8 mouse cellular contexts compared by ENCODE assay signal in genomic region chr7:63858571-63859152, GRCm38 (mm10). TPM values are rescaled to one million over a fixed set of nuclear protein-coding genes. Genes with fewer than 3 reads are reported as not detected.
DNase-seq lines count a peak whose midpoint lies in the region; ATAC-seq and TF ChIP-seq lines count a peak whose summit lies in the region.

No protein-coding gene starts in this region.

- TF ChIP-seq POLR2A in liver, adult 2 months (IDR thresholded peaks at IDR 0.05; ENCODE audit: extremely low read depth, insufficient read depth, low read length): peak; percentile 62; the same call in 1 of the 2 replicates

- H3K9me3 ChIP-seq in erythroblast, embryonic 14.5 days (ENCODE audit: control insufficient read depth, low read length): no peaks in the 10 kb centered on the region
- no peaks in the 10 kb centered on the region for H3K9me3 ChIP-seq in heart, embryonic 13.5 days
- H3K9me3 ChIP-seq in kidney, postnatal 0 days (replicated peaks; ENCODE audit: low read length): no peaks in the 10 kb centered on the region

- WGBS in heart, embryonic 13.5 days: 1% methylated on average over 22 of the region's 22 CpGs
- WGBS in kidney, postnatal 0 days: 3% methylated on average over 22 of the region's 22 CpGs
- WGBS in liver, adult 2 months: under 1% methylated on average over 22 of the region's 22 CpGs

- H3K4me1 ChIP-seq in erythroblast, embryonic 14.5 days (ENCODE audit: control insufficient read depth): peaks cover 7% of the 10 kb centered on the region
- H3K4me1 ChIP-seq in heart, embryonic 13.5 days: peaks cover 10% of the 10 kb centered on the region
- H3K4me1 ChIP-seq in kidney, postnatal 0 days (replicated peaks; ENCODE audit: insufficient read depth, low read length): no peaks in the 10 kb centered on the region
- no peaks in the 10 kb centered on the region for H3K4me1 ChIP-seq in liver, adult 2 months (ENCODE audit: control insufficient read depth, insufficient read depth, low read length)

- no peaks in the 10 kb centered on the region for H3K36me3 ChIP-seq in erythroblast, embryonic 14.5 days (ENCODE audit: control insufficient read depth)
- no peaks in the 10 kb centered on the region for H3K36me3 ChIP-seq in heart, embryonic 13.5 days
- H3K36me3 ChIP-seq in kidney, postnatal 0 days (ENCODE audit: insufficient read depth, low read length): no peaks in the 10 kb centered on the region
- no peaks in the 10 kb centered on the region for H3K36me3 ChIP-seq in liver, adult 2 months (ENCODE audit: control insufficient read depth, insufficient read depth, low read length)
- H3K36me3 ChIP-seq in splenic B cell, adult 2 months (ENCODE audit: control insufficient read depth, insufficient read depth, low read length, poor library complexity, severe bottlenecking): no peaks in the 10 kb centered on the region

- peak overlapping the region; percentile 53 for H3K4me3 ChIP-seq in erythroblast, embryonic 14.5 days (replicated peaks)
- H3K4me3 ChIP-seq in heart, embryonic 13.5 days: peak overlapping the region; percentile 52
- peak overlapping the region; percentile 22 for H3K4me3 ChIP-seq in kidney, postnatal 0 days (replicated peaks; ENCODE audit: low read depth, low read length)
- peak overlapping the region; percentile 54 for H3K4me3 ChIP-seq in liver, adult 2 months (ENCODE audit: insufficient read depth, low read depth, low read length)

- no peak for ATAC-seq in cerebellum, adult (ENCODE audit: insufficient number of reproducible peaks, low FRiP score, low TSS enrichment)
- ATAC-seq in heart, embryonic 13.5 days (ENCODE audit: extremely low read depth, insufficient number of reproducible peaks, low FRiP score, low TSS enrichment): no peak; the same call in 1 of the 2 replicates
- ATAC-seq in kidney, postnatal 0 days (replicated peaks; ENCODE audit: low FRiP score, low read depth): peak; percentile 72
- peak; percentile 78 for ATAC-seq in monocyte, adult 5-6 weeks (replicated peaks; ENCODE audit: insufficient number of reproducible peaks, low FRiP score, low TSS enrichment, poor library complexity, severe bottlenecking)

- no peaks in the 10 kb centered on the region for H3K27me3 ChIP-seq in erythroblast, embryonic 14.5 days (ENCODE audit: control insufficient read depth)
- H3K27me3 ChIP-seq in heart, embryonic 13.5 days (replicated peaks): no peaks in the 10 kb centered on the region
- no peaks in the 10 kb centered on the region for H3K27me3 ChIP-seq in kidney, postnatal 0 days (ENCODE audit: insufficient read depth, low read length)
- H3K27me3 ChIP-seq in liver, adult 2 months (ENCODE audit: control insufficient read depth, insufficient read depth, low read length): no peaks in the 10 kb centered on the region
- H3K27me3 ChIP-seq in splenic B cell, adult 2 months (ENCODE audit: control insufficient read depth, insufficient read depth, low read length, poor library complexity, severe bottlenecking): no peaks in the 10 kb centered on the region

- no peaks in the 10 kb centered on the region for H3K79me2 ChIP-seq in liver, adult 2 months (ENCODE audit: control insufficient read depth, insufficient read depth, low read length)

- no peak for TF ChIP-seq CTCF in kidney, postnatal 0 days (IDR thresholded peaks at IDR 0.05; ENCODE audit: low read depth)
- TF ChIP-seq CTCF in liver, adult 2 months (IDR thresholded peaks at IDR 0.05; ENCODE audit: low read depth, low read length): no peak

- peak overlapping the region; percentile 86 for H3K4me2 ChIP-seq in heart, embryonic 13.5 days
- peak overlapping the region; percentile 63 for H3K4me2 ChIP-seq in kidney, postnatal 0 days (ENCODE audit: low read length)

- no peak overlapping the region for H3K27ac ChIP-seq in heart, embryonic 13.5 days (replicated peaks)
- H3K27ac ChIP-seq in kidney, postnatal 0 days: no peak overlapping the region; the same call in 1 of the 2 replicates
- peak overlapping the region; percentile 78 for H3K27ac ChIP-seq in liver, adult 2 months (replicated peaks; ENCODE audit: insufficient read depth, low read depth, low read length)

- DNase-seq in cerebellum, adult 11 months: peak; percentile 77
- peak; percentile 87 for DNase-seq in kidney, postnatal 0 days (ENCODE audit: low spot score)
- DNase-seq in liver, adult 2 months (ENCODE audit: extremely low read depth, low read depth, low spot score): peak; percentile 73
- DNase-seq in splenic B cell, adult 2 months (ENCODE audit: low read depth, low spot score): peak; percentile 82

- H3K9ac ChIP-seq in heart, embryonic 13.5 days: peak overlapping the region; percentile 74
- peak overlapping the region; percentile 46; the same call in 1 of the 2 replicates for H3K9ac ChIP-seq in kidney, postnatal 0 days (ENCODE audit: low read depth, low read length)
- H3K9ac ChIP-seq in liver, adult 2 months (ENCODE audit: low read depth, low read length): peak overlapping the region; percentile 72

RNA-seq across cellular contexts. Expression of gene E030018B13Rik, which starts 58.0 kb away (rescaled TPM):
- polyA plus RNA-seq in erythroblast, embryonic 14.5 days (2012): not detected in 2 replicates
- polyA plus RNA-seq in heart, embryonic 13.5 days (2015; fragmentation: Nextera tagmentation; extraction: Ambion mirVana): not detected in 2 replicates
- not detected in 2 replicates for polyA plus RNA-seq in kidney, postnatal 0 days (2015; fragmentation: Nextera tagmentation; extraction: Ambion mirVana)
- total RNA-seq in liver, adult 2 months (2014; rRNA removed): 0.09 TPM in 1 of 2 replicates, not detected in the other
- polyA plus RNA-seq in liver, adult 2 months (2012; rRNA removed): not detected in 2 replicates
- 0.58 TPM in 1 of 3 replicates, not detected in the others for total RNA-seq in monocyte, adult 5-6 weeks (2017)

Comparison
In these comparisons a context has a peak if more than half of its experiments do, and no peak if none do; other contexts are left out.
1. ATAC-seq: peak in kidney, postnatal 0 days (single experiment) and monocyte, adult 5-6 weeks (single experiment); none in cerebellum, adult (single experiment) and heart, embryonic 13.5 days (single experiment).
2. Peak in every context shown above with its lines, with median percentiles within 50 percentile points of each other: DNase-seq, H3K4me3 ChIP-seq and H3K9ac ChIP-seq.